Mouse (Mus musculus): ENCODE measurements around the gene Dapl1.
A peak's percentile ranks its signal among the peaks of the same experiment; 100 is the strongest.

Gene Dapl1

GRCm38 (mm10) chr2:59541121-59541887 is 56.9 kb downstream of the Dapl1 start:
- peak; percentile 78 for DNase-seq

GRCm38 (mm10) chr2:59543543-59544065 is 59.2 kb downstream of the Dapl1 start:
- no peak for DNase-seq

GRCm38 (mm10) chr2:59544237-59544909 is 59.9 kb downstream of the Dapl1 start:
- DNase-seq = no peak

GRCm38 (mm10) chr2:59545001-59545400 is 60.5 kb downstream of the Dapl1 start:
- no peak for DNase-seq

GRCm38 (mm10) chr2:59547369-59548099 is 63.1 kb downstream of the Dapl1 start:
- no peak for DNase-seq

- DNase-seq = no peak
Measured at GRCm38 (mm10) chr2:59552784-59553183, 68.3 kb downstream of the Dapl1 start.

- DNase-seq = no peak
Measured at GRCm38 (mm10) chr2:59554373-59554940, 70.0 kb downstream of the Dapl1 start.
